Mouse (Mus musculus): Measurements from ENCODE around the gene Hist1h2ad. TPM values are rescaled to one million over a fixed set of nuclear protein-coding genes. Genes with fewer than 3 reads are reported as not detected.
"Not testable (repeated sequence)": the region's sequence is repeated elsewhere in the genome, so short reads cannot be mapped to it uniquely, and the experiment has no call there.

Hist1h2ad gene
- polyA plus RNA-seq, 1 experiment from 2014 or later, result 1.8 TPM

DNA sequence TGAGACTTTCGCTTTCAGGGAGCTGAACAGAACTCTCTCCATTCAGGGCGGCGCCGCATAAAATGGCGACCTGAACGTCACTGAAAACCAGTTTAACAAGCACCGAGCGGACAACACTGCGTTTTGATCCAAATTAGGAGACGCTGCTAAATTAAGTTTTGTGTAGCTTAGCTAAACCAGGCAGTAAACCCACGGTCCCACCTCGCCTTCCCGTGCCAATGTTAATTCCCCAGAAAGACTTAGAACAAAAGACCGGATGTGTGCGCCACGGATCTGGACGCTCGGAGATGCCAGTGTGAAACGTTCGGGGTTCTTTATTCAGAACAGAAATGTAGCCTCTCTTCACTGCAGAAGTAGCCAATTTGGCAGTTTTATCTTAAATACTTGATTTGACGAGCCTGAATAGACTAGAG is 10.9 kb downstream of the Hist1h2ad start:
- H3K27me3 ChIP-seq, result no peaks in the 10 kb centered on the region
- peak; percentile 7; the same call in 1 of the 2 replicates for ATAC-seq (ENCODE audit: low FRiP score, low read depth)
- H3K4me3 ChIP-seq, result peak overlapping the region; percentile 48
- no peaks in the 10 kb centered on the region for H3K9me3 ChIP-seq
- H3K4me1 ChIP-seq, result peaks cover 34% of the 10 kb centered on the region
- no peaks in the 10 kb centered on the region for H3K36me3 ChIP-seq
- peak overlapping the region; percentile 77 for H3K4me2 ChIP-seq (replicated peaks)
- 0% methylated on average over 21 of the region's 21 CpGs for WGBS
- H3K27ac ChIP-seq (replicated peaks), result peak overlapping the region; percentile 95
- H3K9ac ChIP-seq (replicated peaks), result peak overlapping the region; percentile 62

DNA sequence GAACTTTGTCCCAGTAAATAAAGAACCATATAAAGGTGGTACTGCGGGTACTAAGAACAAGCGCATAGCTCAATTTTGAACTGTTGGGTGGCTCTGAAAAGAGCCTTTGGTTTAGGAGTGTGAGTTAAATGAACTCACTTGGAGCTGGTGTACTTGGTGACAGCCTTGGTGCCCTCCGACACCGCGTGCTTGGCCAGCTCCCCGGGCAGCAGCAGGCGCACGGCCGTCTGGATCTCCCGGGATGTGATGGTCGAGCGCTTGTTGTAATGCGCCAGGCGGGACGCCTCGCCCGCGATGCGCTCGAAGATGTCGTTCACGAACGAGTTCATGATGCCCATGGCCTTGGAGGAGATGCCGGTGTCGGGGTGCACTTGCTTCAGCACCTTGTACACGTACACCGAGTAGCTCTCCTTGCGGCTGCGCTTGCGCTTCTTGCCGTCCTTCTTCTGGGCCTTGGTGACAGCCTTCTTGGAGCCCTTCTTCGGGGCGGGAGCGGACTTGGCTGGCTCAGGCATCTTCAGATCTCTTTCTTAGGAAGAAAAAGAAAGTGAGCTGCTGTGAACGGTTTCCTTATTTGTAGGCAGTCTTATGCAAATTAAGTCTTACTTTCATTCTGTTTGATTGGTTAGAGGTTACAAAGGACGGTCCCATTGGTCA is 11.4 kb downstream of the Hist1h2ad start:
- ATAC-seq (ENCODE audit: low FRiP score, low read depth), result peak; percentile 84
- not testable (repeated sequence) for H3K9me3 ChIP-seq, H3K27me3 ChIP-seq, H3K36me3 ChIP-seq
- H3K4me1 ChIP-seq, result peaks cover 34% of the 10 kb centered on the region
- under 1% methylated on average over 27 of the region's 36 CpGs for WGBS
- H3K9ac ChIP-seq (replicated peaks), result peak overlapping the region; percentile 62
- H3K4me3 ChIP-seq, result peak overlapping the region; percentile 48
- peak overlapping the region; percentile 95 for H3K27ac ChIP-seq (replicated peaks)
- H3K4me2 ChIP-seq (replicated peaks), result peak overlapping the region; percentile 77

DNA sequence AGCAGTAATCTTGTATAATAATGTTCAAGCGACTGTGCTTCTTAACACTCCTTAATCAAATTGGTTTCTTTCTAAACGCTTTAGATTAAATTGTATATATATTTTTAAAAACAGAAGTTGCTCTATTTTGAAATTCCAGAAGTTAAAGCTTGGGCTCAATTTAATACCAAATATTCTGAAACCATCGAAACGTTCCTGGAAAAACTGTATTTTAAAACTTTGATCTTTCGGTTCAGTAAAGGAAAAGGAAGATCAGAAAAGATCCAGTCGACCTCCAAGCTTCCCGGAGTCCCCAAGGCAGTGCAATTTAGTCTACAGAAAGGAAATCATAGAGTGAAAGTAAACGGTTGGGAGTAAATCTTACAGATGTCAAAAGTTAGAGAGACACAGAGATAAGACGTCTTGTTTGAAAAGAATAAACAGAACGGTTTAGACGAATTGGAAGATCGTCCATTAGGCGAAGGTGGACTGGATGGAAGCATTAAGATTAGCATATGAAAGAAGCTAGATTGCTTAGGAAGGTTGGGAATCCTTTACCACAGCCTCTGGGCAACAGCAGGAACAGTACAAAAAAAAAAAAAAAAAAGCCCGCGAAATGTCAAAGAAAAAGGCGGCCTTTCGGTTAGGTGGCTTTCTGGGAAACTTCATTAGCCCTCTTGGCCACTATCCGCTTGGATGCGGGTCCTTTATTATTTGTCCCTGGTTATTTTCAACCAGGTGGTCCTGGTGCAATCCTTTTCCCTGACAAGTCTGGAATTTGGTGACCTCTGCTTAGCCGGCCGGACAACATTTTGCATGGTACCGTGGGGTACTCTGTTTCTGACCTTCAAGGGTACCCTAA is 12.1 kb downstream of the Hist1h2ad start:
- no peak; the same call in 1 of the 2 replicates for ATAC-seq (ENCODE audit: low FRiP score, low read depth)

GRCm38 (mm10) chr13:23586940-23587225 is 12.7 kb downstream of the Hist1h2ad start:
- Histone ChIP-seq H3K27me3 (no peaks in the 10 kb centered on the region), H3K4me2 (replicated peaks) (peak overlapping the region; percentile 60), H3K9me3 (no peaks in the 10 kb centered on the region), H3K36me3 (no peaks in the 10 kb centered on the region), H3K27ac (replicated peaks) (peak overlapping the region; percentile 93), H3K9ac (replicated peaks) (peak overlapping the region; percentile 44), H3K4me1 (peaks cover 32% of the 10 kb centered on the region), H3K4me3 (peak overlapping the region; percentile 48)
- WGBS, result 9% methylated on average over 1 of the region's 1 CpGs
- no peak for ATAC-seq (ENCODE audit: low FRiP score, low read depth)

More for the DNA sequence above, 12.1 kb downstream of the Hist1h2ad start:
- peak overlapping the region; percentile 44 for H3K9ac ChIP-seq (replicated peaks)
- no peaks in the 10 kb centered on the region for H3K36me3 ChIP-seq
- 2% methylated on average over 22 of the region's 22 CpGs for WGBS
- H3K27ac ChIP-seq (replicated peaks), result peak overlapping the region; percentile 95
- no peaks in the 10 kb centered on the region for H3K9me3 ChIP-seq
- H3K4me3 ChIP-seq, result peak overlapping the region; percentile 48
- H3K4me2 ChIP-seq (replicated peaks), result peak overlapping the region; percentile 60
- H3K27me3 ChIP-seq, result no peaks in the 10 kb centered on the region
- peaks cover 34% of the 10 kb centered on the region for H3K4me1 ChIP-seq

- Histone ChIP-seq H3K4me1 (peaks cover 7% of the 10 kb centered on the region; the same call in 1 of the 2 replicates), H3K9me3 (no peaks in the 10 kb centered on the region), H3K9ac (replicated peaks) (no peak overlapping the region), H3K27ac (replicated peaks) (no peak overlapping the region), H3K27me3 (no peaks in the 10 kb centered on the region), H3K4me3 (no peak overlapping the region), H3K36me3 (no peaks in the 10 kb centered on the region), H3K4me2 (replicated peaks) (no peak overlapping the region)
- 94% methylated on average over 7 of the region's 7 CpGs for WGBS
- ATAC-seq (ENCODE audit: low FRiP score, low read depth), result no peak
Measured at GRCm38 (mm10) chr13:23591206-23591605, 17.0 kb downstream of the Hist1h2ad start.

GRCm38 (mm10) chr13:23591886-23592285 is 17.7 kb downstream of the Hist1h2ad start:
- not testable (repeated sequence) for ATAC-seq (ENCODE audit: low FRiP score, low read depth); H3K27me3 ChIP-seq; H3K9ac ChIP-seq (replicated peaks); H3K36me3 ChIP-seq; H3K4me1 ChIP-seq; H3K4me2 ChIP-seq (replicated peaks); H3K9me3 ChIP-seq; H3K4me3 ChIP-seq; H3K27ac ChIP-seq (replicated peaks)
- WGBS, result 88% methylated on average over 7 of the region's 7 CpGs

GRCm38 (mm10) chr13:23592614-23593013 is 18.4 kb downstream of the Hist1h2ad start:
- Histone ChIP-seq H3K27ac (replicated peaks) (no peak overlapping the region), H3K27me3 (no peaks in the 10 kb centered on the region), H3K4me1 (no peaks in the 10 kb centered on the region), H3K9me3 (no peaks in the 10 kb centered on the region), H3K4me2 (replicated peaks) (no peak overlapping the region), H3K4me3 (no peak overlapping the region), H3K9ac (replicated peaks) (no peak overlapping the region), H3K36me3 (no peaks in the 10 kb centered on the region)
- no peak for ATAC-seq (ENCODE audit: low FRiP score, low read depth)
- 86% methylated on average over 7 of the region's 7 CpGs for WGBS

DNA sequence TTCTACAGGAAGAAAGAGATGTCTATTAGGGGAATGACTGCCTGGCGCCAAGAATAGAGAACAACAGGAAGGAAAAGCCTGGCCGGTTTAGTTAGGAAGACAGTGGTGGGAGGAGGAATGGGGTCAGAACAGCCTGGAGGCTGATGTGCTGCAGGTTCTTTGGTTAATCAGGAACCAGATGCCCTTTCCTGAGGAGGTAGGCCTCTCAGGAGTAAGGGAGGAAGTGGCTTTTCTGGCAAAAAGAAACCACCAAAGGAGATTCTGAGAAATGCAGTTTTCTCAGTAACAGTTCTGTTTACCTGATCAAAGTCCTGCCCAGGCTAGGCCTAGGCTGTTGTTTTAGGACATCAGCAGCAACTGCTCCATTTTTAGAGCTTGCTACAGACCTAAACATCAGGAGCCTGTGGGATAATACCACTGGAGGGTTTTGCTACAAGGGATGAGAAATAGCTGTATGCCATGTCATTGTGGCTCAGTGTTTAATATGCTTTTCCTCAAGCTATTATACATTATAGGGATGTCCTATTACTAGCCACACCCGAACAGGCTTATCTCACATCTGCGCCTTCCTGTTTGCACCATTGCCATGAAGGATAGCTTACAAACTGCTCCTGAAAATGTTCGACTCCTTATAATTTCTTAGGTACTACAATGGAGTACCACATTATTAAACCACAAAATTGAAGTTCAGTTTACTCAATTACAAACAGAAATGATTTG is 19.0 kb downstream of the Hist1h2ad start:
- Histone ChIP-seq H3K9me3 (no peaks in the 10 kb centered on the region), H3K27ac (replicated peaks) (no peak overlapping the region), H3K4me1 (no peaks in the 10 kb centered on the region), H3K36me3 (no peaks in the 10 kb centered on the region), H3K4me3 (no peak overlapping the region), H3K4me2 (replicated peaks) (no peak overlapping the region), H3K27me3 (no peaks in the 10 kb centered on the region), H3K9ac (replicated peaks) (no peak overlapping the region)
- WGBS, result 87% methylated on average over 5 of the region's 5 CpGs
- ATAC-seq (ENCODE audit: low FRiP score, low read depth), result no peak

DNA sequence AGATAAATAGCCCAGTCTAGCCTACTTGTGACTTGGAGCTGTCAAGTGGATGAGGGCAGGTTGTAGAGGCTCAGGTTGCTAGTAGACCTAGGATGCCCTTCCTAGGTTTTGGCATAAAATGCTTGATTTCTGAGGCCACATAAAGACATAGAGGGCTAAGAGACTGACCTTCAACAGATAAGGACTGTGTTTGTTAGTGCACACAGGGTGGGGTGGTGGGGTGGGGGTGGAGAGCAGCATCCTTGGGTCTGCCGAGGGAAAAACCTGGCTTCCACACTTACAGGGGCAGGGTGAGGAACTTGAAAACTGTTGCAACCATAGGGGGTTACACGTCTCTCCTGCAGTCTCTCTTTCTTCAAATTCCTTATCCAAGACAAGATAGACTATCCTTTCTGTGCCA is 21.0 kb downstream of the Hist1h2ad start:
- no peak overlapping the region for H3K27ac ChIP-seq (replicated peaks)
- ATAC-seq (ENCODE audit: low FRiP score, low read depth), result no peak
- H3K4me3 ChIP-seq, result no peak overlapping the region
- H3K9me3 ChIP-seq, result no peaks in the 10 kb centered on the region
- H3K9ac ChIP-seq (replicated peaks), result no peak overlapping the region
- WGBS, result 79% methylated on average over 2 of the region's 2 CpGs
- no peak overlapping the region for H3K4me2 ChIP-seq (replicated peaks)
- H3K36me3 ChIP-seq, result no peaks in the 10 kb centered on the region
- no peaks in the 10 kb centered on the region for H3K27me3 ChIP-seq
- H3K4me1 ChIP-seq, result no peaks in the 10 kb centered on the region

DNA sequence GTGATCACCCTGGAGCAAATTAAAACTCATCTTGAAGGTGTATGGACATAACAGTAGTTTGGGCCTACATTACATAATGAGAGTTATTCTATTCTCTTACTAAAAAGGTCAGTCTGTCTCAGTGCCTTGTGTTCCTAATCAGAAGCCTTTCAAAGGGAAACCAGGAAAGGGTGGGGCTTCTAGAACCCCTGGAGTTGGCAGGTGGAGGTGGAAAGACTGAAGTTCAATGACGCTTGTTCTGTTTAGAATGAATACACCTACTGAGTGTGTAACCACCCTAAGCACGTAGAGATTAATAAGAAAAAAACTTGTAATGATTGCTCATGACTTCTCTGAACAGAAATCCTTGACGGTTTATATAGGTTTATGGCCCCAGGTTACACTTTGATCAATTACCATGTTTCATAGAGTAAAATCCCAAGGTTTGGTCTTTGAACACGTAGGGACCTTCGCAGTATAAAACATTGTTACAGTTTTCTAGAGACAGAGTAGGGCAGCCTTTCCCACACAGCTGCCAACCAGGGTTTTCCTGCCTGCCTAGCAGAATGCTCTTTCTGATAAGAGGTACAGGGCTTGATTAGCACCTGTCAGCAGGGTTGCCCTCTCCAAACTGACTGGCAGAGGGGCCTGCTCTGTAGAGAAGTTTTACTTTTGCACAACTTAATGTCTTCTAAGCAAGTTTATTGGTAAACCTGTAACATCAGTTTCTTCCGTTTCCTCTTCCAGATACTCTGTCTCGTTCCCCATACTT is 21.6 kb downstream of the Hist1h2ad start:
- H3K9ac ChIP-seq (replicated peaks), result no peak overlapping the region
- H3K4me3 ChIP-seq, result no peak overlapping the region
- ATAC-seq (ENCODE audit: low FRiP score, low read depth), result no peak
- 87% methylated on average over 7 of the region's 7 CpGs for WGBS
- no peak overlapping the region for H3K27ac ChIP-seq (replicated peaks)
- H3K4me1 ChIP-seq, result no peaks in the 10 kb centered on the region
- no peaks in the 10 kb centered on the region for H3K9me3 ChIP-seq
- H3K36me3 ChIP-seq, result no peaks in the 10 kb centered on the region
- H3K27me3 ChIP-seq, result no peaks in the 10 kb centered on the region
- H3K4me2 ChIP-seq (replicated peaks), result no peak overlapping the region

DNA sequence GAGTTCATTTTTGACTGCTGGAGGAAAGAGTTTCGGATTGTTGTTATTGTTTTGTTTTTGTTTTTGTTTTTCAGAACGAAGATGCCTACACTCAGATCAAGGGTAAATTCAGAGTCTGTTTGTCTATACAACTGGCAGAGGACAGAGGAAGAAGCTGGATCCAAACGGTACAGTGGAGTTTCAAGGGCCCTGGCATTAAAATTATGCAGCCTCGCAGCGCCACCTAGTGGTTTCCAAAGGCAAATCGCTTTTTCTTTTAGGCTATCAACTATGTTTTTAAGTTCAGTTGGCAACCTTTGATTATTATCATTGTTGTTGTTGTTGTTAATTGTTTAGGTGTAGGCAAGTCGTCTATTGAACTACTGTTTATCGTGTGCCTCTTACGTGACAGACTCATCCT is 23.8 kb downstream of the Hist1h2ad start:
- Histone ChIP-seq H3K27ac (replicated peaks) (no peak overlapping the region), H3K27me3 (no peaks in the 10 kb centered on the region), H3K9ac (replicated peaks) (no peak overlapping the region; the same call in 1 of the 2 replicates), H3K4me1 (no peaks in the 10 kb centered on the region), H3K4me3 (no peak overlapping the region), H3K9me3 (no peaks in the 10 kb centered on the region), H3K4me2 (replicated peaks) (no peak overlapping the region), H3K36me3 (no peaks in the 10 kb centered on the region)
- no peak for ATAC-seq (ENCODE audit: low FRiP score, low read depth)
- WGBS, result 8% methylated on average over 9 of the region's 9 CpGs
